Mouse (Mus musculus) lung, adult 18-20 months (tissue): ENCODE measurements around the gene Auh.

ENCODE experiments used
- DNase-seq, 2 experiments: peaks; one replicate each; pipeline ENCODE4 v3.0.0; 2022; ENCODE audit warnings: mixed read lengths in 2 of 2

The Auh gene

GRCm38 (mm10) chr13:52929209-52930171 is at the start of gene Auh:
TSS of gene Auh (minus strand) at chr13:52929681.
- DNase-seq = peak; percentile 80 to 88

GRCm38 (mm10) chr13:52978321-52978981 is 49.0 kb upstream of the Auh start:
- peak; percentile 29 to 38 for DNase-seq

- no peak for DNase-seq
Observed at GRCm38 (mm10) chr13:52977757-52978156, 48.3 kb upstream of the Auh start.

- no peak for DNase-seq
Observed at GRCm38 (mm10) chr13:52977221-52977609, 47.7 kb upstream of the Auh start.

- DNase-seq = peak; percentile 76 to 84
Observed at GRCm38 (mm10) chr13:52976510-52977220, 47.2 kb upstream of the Auh start.

GRCm38 (mm10) chr13:52976130-52976509 is 46.6 kb upstream of the Auh start:
- DNase-seq = no peak

- DNase-seq = peak; percentile 60 to 74
Observed at GRCm38 (mm10) chr13:52974676-52975075, 45.2 kb upstream of the Auh start.

GRCm38 (mm10) chr13:52973427-52973826 is 43.9 kb upstream of the Auh start:
- no peak for DNase-seq

- DNase-seq = no peak
Observed at GRCm38 (mm10) chr13:52972626-52973025, 43.1 kb upstream of the Auh start.

- DNase-seq = no peak
Observed at GRCm38 (mm10) chr13:52970876-52971275, 41.4 kb upstream of the Auh start.

- no peak for DNase-seq
Observed at GRCm38 (mm10) chr13:52962922-52963321, 33.4 kb upstream of the Auh start.

GRCm38 (mm10) chr13:52962361-52962760 is 32.9 kb upstream of the Auh start:
- no peak for DNase-seq

GRCm38 (mm10) chr13:52953779-52954553 is 24.5 kb upstream of the Auh start:
- DNase-seq = no peak

- DNase-seq = no peak
Observed at GRCm38 (mm10) chr13:52949211-52949610, 19.7 kb upstream of the Auh start.

- DNase-seq = no peak
Observed at GRCm38 (mm10) chr13:52947545-52947944, 18.1 kb upstream of the Auh start.

- no peak for DNase-seq
Observed at GRCm38 (mm10) chr13:52945769-52946168, 16.3 kb upstream of the Auh start.

- no peak for DNase-seq
Observed at GRCm38 (mm10) chr13:52944116-52944515, 14.6 kb upstream of the Auh start.

GRCm38 (mm10) chr13:52942876-52943388 is 13.5 kb upstream of the Auh start:
- no peak for DNase-seq

- DNase-seq = no peak
Observed at GRCm38 (mm10) chr13:52940956-52941355, 11.5 kb upstream of the Auh start.

GRCm38 (mm10) chr13:52930582-52930981 is 1.1 kb upstream of the Auh start:
- no peak for DNase-seq

GRCm38 (mm10) chr13:52928392-52928791 is 1.1 kb downstream of the Auh start:
- no peak for DNase-seq

- no peak for DNase-seq
Observed at GRCm38 (mm10) chr13:52924457-52924856, 5.0 kb downstream of the Auh start.
